Mouse (Mus musculus) layer of hippocampus, adult 8-10 months (tissue): ENCODE data around the gene Gm5089. TPM values are rescaled to one million over a fixed set of nuclear protein-coding genes. Genes with fewer than 3 reads are reported as not detected.
"Not testable (repeated sequence)": the region's sequence is repeated elsewhere in the genome, so short reads cannot be mapped to it uniquely, and the experiment has no call there.

Source experiments
- DNase-seq, 2 experiments: peaks; one replicate each; pipeline ENCODE4 v3.0.0; 2022; ENCODE audit warnings: low spot score in 2 of 2
- total RNA-seq, 4 experiments: library from RNA; stranded (reverse); gene quantifications; 2 replicates each; pipeline ENCODE4 v1.2.4; 2022

Gm5089 gene
- total RNA-seq, 4 experiments from 2014 or later = 0.32 to 0.92 (median 0.55) TPM

DNA sequence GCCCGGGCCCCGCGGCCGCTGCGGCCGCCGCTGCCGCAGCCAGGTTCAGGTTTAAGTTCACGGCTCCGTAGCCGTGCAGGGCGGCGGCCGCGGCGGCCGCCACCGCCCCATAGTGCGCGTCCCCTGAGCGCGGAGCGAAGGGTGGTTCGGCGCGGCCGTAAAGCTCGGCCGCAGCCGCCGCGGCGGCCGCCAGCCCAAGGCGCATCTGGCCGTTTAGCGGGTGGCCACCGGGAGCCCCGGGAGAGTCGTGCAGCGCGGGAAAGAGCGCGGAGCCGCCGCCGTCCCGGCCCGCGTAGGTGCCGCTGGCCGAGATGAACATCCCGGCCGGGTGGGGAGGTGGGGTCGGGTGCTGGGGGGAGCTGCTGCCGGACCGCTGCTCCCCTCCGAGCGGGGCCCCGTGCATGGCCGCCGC is 13.4 kb upstream of the Gm5089 start:
- no peak for DNase-seq

DNA sequence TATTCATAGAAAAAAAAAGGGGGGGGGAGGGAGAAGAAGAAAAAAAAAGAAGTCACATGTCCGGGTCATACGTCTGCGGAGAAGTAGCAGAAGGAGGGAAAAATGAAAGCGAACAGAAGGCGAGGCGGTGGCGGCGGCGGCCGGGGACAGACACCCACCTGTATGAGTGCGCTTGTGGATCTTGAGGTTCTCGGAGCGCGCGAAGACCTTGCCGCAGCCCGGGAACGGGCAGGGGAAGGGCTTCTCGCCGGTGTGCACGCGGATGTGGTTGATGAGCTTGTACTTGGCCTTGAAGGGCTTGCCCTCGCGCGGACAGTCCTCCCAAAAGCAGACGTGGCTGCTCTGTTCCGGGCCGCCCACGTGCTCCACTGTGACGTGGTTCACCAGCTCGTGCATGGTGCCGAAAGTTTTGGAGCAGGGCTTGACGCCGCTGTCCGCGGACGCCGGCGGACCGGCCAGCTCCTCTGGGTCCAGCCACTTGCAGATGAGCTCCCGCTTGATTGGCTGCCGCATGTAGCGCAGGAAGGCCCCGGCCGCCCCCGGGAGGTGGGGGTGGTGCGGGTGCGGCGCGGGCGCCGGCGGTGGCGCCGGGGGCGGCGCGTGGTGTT is 12.9 kb upstream of the Gm5089 start:
- DNase-seq = not testable (repeated sequence)

DNA sequence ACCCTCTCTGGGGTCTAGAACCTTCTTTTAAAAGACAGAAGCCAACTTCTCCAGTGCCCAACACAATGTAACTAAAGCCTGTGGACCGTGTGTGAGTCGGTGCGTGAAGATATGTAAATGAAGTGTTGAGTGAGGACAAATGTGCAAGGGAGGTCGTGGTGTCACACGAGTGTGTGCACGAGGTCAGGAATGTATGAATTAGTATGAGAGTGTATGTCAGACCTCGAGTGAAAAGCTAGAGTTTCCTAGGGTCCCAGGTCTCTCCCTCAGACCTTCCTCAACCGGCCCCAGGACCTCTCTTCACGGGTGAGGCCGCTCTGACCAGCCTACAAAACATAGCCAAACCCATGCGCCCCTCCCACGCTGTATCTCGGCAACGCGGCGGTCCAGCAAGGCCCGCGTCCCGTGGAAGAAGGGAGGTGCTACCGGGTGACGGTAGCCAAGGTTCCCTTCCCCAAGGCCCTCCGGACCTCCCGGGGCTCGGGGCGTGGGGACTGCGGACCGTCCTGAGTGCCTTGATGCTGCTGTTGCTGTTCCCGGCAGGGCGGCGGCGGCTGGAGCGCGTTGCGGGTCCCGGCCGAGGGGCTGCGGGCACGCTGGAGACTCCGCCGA is 12.3 kb upstream of the Gm5089 start:
- no peak for DNase-seq

DNA sequence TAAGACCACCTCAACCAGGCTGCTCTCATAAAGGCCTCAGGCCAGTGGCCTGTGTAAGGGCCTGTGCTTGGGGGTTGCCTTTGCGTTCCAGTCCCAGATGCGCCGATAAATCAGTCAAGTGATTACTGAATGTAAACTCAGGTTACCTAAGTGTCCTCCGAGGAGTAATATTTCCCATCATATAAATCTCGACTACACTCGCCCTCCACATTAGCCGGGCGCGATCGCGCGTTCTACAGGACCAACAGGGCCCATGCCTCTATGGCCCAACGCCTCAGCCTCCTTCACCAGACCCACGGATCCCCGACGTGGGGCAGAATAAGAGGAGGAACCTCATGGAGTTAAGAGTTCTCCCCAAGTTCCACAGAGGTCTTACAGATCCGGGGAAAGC is 11.8 kb upstream of the Gm5089 start:
- DNase-seq = no peak

DNA sequence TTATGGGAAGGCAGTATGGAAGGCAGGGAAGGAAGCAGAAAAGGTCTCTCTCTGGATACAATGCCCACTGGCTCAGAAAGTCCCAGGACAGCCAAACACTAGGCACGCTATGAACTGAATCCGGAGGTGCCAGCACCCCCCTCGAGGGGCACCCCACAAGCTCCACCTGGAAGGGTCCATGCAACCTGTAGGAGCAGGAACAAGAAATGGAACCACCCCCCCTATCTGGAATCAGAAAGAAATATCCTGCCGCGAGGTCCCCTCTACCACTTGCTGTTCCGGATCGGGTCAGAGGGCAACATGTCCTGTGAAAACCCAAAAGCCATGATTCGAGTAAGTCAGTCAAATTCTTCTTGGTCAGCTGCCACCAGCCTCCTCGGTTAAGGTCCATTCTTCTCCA is 11.1 kb upstream of the Gm5089 start:
- DNase-seq = no peak

DNA sequence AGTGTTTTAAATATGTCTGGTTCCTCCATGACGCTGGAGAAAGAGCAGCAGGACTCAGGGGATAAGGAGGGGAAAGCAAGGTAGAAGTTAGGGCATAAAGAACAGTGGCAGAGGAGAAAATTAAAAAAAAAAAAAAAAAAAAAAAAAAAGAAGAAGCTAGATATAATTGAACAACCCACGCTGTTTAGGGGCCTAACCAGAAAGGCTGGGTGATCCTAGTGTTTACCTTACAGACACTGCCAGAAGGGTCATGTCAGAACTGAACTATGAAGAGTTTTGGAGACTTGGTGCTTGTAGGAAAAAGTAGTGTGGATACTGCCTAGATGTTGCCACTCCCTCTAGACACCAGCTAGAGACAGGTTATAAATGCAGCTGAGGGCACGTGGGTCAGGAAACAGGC is 10.6 kb upstream of the Gm5089 start:
- no peak for DNase-seq

DNA sequence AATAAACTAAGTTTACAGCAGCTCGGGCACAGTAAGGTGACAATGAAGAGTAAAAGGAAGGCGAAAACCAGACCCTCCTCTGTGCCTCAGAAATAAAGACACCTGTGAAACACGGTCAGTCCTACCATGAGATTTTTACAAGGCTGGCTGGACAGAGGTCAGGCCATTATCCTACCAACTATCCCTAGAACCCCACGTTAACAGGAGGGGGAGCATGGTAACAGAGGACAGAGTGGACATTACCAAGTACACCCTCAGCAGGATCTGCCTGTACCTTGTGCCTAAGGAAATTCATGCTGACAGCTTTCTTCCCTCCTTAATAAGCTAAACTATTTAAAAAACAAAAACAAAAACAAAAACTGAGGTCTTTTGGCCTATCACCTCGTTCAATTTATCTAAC is 9.3 kb upstream of the Gm5089 start:
- no peak for DNase-seq

DNA sequence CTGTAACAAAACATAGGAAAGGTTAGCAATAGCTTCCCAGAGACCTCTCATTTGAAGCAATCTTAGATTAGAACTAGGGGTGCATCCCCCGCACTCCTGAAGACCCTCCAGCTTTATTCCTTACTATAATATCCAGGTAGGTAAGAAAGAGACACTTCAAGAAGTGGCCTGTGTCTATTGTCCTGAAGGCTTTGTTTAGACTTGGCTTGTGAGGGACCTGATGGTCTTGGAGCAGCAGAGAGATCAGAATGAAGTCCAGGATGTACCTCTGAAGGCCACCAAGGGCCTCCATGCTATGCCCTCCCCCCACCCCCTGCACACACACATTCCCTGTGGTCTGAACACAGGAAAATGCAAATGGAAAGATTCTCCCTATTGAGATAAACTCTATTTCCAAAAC is 8.9 kb upstream of the Gm5089 start:
- DNase-seq = no peak

DNA sequence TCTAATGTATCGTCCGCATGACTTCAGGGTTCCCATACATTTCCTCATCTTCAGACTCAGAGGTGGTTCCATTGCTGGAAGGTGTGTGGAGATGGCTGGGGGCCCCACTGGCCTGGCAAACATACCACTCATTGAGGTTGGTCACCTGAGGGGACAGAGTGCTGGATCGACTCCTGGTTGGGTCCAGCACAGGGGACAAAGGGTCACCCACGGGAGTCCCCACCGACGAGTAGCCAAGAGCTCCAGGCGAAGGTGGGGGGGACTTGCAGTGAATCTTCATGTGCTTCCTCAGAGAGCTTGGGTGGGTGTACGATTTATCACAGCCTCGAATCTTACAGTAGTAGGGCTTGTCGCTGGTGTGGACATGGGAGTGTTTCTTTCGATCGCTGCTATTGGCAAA is 8.4 kb upstream of the Gm5089 start:
- DNase-seq = not testable (repeated sequence)

DNA sequence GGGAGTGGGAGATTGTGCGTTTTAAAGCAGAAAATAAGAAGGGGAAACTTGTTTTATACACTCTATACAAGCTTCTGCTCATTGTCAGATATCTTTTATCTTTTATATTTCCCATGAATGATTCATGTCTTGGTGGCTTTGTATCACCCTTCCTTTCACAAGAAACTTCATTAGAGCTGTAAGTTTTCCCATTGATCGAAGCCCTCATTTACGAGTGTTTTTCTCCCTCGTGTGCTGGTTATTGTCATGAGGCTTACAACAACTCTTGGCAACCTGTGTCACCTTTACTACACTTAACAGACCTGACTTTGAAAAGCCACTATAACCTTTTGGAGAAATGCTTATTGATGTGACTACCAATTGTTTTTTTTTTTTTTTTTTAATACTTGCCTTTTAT is 4.6 kb upstream of the Gm5089 start:
- no peak for DNase-seq

DNA sequence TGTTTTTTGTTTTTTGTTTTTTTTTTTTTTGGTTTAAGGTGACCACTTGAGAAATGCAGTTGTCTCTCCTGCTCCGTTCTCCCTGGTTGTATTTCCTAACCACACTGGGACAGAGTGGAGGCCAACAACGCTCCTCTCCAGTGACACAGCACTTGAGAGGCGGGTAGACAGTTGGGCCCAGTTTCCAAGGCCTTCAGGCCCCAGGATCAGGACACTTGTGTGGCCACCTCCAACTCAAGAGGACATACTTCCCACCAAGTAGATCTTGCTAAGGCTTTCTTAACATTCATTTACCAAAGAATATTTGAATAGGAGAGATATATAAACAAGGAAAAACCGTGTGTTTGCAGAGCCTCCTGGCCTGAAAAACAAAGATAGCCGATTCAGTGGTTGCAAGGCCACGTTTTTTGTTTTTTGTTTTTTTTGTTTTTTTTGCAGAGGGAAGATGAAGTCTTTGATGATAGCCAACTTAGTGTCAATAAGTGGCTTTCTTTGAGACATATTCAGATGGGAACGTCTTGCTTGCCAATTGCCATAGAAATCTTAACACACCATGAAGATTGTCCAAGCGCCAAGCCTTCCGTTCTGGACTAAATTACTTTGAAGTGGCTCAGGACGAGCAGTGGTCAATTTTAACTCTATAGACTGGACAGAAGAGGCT is 4.1 kb upstream of the Gm5089 start:
- DNase-seq = no peak

DNA sequence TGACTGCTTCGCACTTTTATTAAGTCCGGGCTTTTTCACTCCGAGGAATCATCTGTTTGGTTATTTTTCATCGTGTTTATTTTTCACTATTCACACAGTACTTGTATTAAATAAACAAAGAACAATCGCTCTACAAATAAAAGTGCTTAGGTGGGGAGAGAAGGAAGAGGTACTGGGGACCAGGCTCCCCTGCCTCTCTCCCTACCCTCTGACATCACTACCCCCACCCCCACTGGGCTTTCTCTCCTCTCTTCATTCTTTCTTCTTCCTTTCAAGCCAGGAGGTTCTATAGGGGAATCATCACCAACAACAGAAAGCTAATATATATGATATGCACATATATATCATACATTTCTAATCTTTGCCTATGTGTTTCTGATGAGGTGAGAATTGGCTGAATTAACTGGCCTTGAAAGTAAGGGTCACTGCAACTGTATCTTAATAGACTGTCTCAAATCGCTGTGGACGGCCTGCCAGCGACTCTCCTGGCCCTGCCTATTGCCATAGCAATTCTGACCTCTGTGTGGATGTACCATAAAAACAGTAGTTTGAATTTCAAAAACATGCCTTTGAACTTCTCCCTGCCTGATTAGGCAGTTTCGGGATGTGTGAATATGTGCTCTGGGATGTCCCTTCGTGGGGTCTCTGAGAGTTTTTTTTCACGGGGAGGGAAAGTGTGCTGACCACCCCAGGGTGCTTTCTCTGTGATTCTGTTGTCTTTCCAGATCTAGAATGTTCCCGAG is 3.3 kb upstream of the Gm5089 start:
- DNase-seq = no peak

DNA sequence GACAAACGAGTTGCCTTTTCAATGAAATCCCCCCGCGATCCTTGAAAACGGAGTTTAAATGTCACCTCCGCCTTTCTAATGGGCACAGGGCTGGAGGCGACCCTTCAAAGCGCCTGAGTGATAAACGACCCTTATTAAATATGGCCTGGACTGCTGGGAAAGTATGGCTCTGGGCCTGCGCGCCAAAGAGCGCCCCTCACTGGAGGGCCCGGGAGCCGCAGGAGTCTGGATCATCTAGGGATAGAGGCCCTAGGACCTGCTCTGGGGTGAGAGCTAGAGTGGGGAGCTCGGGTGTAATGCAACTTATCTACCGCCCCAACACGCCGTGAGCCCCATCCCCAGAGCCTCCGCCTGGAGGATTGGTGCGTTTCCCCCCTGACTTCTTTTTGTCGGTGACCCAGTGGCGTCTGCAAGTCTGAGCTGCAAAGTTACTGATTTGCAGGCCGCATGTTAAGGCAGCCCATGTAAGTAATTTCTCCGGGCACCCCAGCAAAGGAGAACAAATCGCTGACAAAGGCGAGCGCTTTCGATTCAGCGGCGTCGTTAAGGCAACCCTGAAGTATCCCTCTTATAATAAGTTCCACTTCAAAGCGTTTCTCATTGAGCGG is 2.6 kb upstream of the Gm5089 start:
- peak; percentile 55 to 65 for DNase-seq

DNA sequence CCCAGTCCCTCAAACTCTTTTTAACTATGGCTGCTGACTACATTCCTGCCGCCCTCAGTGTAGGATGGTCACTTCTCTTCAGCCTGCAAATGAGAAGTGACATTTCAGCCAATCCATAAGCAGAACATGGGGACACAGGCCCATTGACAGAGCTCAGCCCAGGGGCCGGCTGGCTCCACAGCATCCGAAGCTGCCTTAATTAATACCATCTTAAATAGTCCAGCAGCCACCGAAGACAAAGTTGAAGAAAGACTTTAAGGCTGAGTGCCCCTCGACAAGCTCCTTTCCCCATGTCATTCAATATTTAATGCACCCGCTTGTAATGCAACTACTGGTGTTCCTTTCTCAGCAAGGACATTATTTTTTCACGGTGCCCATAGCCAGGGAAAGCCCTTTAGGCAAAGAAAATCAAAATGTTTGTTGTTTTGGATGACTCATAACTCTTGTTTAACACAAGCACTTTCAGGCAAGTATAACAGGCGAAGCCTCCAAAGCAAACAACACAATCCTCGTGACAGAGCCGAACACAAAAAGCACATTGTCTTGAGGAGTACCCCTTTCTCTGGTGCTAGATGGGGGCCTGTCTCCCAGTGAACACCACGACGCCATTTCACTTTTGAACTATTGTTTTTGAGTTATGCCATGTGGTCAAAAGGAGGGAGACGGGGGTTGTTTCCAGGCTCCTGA is 1.9 kb upstream of the Gm5089 start:
- no peak for DNase-seq

DNA sequence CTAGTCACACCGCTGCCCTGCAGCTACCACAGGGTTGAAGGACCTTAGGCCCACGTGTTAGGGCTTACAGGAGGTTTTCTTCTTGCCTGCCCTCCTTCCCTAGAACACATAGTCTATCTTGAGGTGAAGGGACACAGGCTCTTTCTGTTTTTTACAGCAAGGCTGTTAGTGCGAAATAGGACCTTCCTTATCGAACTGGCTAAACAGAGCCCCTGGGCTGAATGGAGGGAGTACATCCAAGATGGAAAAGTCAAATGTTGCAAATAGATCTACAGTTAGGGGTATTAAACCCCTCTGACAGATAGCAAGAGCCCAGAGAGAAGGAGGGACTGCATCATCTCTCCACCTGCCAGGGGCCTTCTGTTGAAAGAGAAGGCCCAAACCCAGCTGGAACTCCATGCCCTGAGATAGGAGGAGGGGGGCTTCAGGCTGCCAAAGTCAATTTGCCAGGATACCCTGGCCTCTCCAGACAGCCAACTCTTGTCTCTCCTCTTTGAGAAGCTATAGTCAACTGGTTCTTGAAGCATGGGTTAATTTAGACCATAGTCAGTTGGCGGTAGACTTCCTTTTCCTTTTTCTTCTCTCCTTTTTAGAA is 733 bp upstream of the Gm5089 start:
- no peak for DNase-seq

DNA sequence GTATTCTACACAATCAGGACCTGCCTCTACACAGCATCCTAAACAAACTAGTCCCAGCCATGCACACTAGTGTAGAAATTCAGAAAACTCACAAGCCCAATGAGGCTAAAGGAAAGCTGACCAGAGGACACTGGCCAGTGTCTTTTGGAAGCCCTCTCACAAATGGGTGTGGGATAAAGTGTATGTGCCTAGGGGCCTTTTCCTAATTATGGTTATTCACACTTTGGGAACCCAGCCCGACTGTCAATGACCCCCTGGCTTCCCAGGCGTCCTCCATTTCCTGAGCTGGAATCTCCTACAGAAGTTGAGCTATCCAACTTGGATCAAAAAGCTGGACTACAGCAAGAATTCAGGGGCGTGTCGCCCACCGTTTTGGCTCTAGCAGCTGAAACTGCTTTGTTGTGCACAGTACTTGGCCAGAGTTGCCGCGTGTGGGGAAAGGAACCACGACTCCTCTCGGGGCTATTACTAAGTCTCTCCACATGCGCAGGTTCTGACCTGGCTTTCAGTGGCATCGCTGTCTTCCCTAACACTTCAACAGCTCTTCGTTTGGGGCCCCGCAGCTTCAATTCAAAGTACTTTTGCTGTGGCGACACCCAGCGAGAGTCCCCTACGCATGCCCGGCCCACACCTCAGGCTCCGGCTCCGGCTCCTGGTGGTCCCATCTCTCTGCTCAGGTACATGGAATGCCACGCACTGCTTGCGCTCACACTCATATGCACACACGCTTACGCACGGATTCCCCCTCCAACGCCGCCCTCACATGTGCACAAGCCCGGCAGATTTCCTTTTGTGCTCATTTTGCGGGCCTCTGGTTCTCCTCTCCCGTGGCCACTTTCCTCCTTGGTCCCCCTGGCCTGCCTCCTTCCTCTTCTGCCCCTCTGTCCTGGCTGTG is 1.1 kb downstream of the Gm5089 start:
- no peak for DNase-seq

DNA sequence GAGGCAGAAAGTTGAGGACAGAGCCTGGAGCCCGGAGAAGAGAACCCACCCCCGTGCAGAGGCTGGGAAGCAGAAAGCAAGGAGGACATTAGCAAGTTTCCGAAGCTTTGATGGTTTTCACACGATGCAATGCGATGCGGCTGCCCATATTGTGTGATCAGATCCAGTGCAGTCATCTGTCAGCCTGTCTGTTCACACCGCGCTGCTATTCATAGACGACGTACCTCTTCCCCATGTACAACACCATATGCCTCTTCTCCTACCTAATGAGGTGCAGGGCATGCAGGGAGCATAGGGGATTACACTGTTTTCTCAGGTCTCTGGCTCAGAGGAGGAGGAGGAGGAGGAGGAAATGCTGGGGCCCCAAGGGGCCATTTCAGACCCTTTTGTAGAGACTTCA is 14.1 kb downstream of the Gm5089 start:
- no peak for DNase-seq

DNA sequence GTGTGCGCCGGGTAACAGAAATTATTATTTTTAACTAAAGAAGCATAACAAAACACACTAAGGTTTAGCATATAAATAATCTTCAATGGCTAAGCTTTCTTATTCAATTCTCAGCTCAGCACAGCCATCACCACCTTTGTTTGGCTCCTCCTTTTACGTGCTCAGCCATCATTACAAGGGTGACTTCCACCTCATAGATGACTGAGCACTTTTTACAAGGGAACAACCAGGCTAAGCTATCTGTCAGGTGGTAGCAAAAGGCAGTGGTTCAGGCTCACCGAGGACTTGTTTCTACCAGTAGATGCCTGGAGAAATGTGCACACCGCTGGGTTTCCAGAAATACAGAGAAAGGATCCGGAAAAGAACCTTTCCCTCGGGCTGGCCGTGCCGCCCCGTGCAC is 16.9 kb downstream of the Gm5089 start:
- no peak for DNase-seq

DNA sequence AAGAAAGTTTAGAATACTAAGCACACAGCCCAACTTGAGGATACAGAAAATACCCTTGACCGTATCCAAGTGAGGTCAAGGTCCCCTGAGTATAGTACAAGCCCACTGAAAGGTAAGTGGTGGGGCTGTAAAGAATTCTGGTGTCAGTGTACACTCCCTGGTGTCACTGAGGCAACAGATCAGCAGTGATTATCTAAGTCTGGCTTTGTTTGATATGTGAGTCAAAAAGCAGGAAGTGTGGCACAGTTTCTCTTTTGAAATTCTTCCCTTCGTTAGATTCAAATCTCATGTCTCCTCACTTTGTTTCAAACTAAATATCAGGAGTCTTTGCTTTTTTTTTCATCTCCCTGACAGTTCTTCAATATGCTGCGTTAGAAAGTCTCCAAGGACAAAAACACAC is 18.4 kb downstream of the Gm5089 start:
- DNase-seq = no peak

DNA sequence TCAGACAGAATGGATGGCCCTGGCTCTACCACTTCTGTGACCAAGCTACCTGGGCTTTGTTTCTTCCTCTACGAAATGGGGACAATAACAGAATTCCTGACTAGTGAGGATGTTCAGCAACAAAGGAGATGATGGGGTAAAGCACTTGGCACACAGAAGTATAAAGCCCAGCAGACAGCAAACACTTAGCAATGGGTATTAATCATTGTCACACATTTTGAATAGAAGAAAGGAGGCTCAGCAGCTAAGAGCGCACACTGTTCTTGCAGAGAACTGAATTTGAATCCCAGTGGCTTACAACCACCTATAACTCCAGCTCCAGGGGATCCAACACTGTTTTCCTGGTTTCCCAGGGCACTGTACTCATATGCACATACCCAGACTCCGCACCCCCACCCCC is 23.3 kb downstream of the Gm5089 start:
- DNase-seq = no peak
